Comparison of ENCODE assay signal across 8 mouse cellular contexts in genomic region chr10:25297666-25298263, GRCm38 (mm10). TPM values are rescaled to one million over a fixed set of nuclear protein-coding genes. Genes with fewer than 3 reads are reported as not detected.
A peak's percentile ranks its signal among the peaks of the same experiment; 100 is the strongest.
DNase-seq lines count a peak whose midpoint lies in the region; ATAC-seq and TF ChIP-seq lines count a peak whose summit lies in the region.

No protein-coding gene starts in this region.

- no peak for TF ChIP-seq EP300 in liver, embryonic 14.5 days (IDR thresholded peaks at IDR 0.05; ENCODE audit: low read depth)

- no peaks in the 10 kb centered on the region for H3K36me3 ChIP-seq in lung, embryonic 15.5 days
- H3K36me3 ChIP-seq in heart, embryonic 13.5 days, result no peaks in the 10 kb centered on the region
- no peaks in the 10 kb centered on the region for H3K36me3 ChIP-seq in liver, embryonic 14.5 days (replicated peaks; ENCODE audit: control insufficient read depth, insufficient read depth, low read depth)

- peak overlapping the region; percentile 74 for H3K4me2 ChIP-seq in lung, embryonic 15.5 days
- peak overlapping the region; percentile 75 for H3K4me2 ChIP-seq in heart, embryonic 13.5 days
- peak overlapping the region; percentile 72 for H3K4me2 ChIP-seq in liver, embryonic 14.5 days (ENCODE audit: low read depth)

- H3K27me3 ChIP-seq in lung, embryonic 15.5 days, result no peaks in the 10 kb centered on the region
- no peaks in the 10 kb centered on the region for H3K27me3 ChIP-seq in heart, embryonic 13.5 days (replicated peaks)
- H3K27me3 ChIP-seq in liver, embryonic 14.5 days (ENCODE audit: control insufficient read depth, insufficient read depth, low read length), result no peaks in the 10 kb centered on the region

- H3K9me3 ChIP-seq in lung, embryonic 15.5 days, result no peaks in the 10 kb centered on the region
- H3K9me3 ChIP-seq in heart, embryonic 13.5 days, result no peaks in the 10 kb centered on the region
- no peaks in the 10 kb centered on the region for H3K9me3 ChIP-seq in liver, embryonic 14.5 days (ENCODE audit: control insufficient read depth, low read length)

- no peak for DNase-seq in lung, postnatal 25 days (ENCODE audit: low spot score)
- peak in 2 of 3 experiments; percentile 28 to 49 for DNase-seq in liver, embryonic 14.5 days (ENCODE audit: low read depth in 3 of 3, low spot score in 3 of 3)
- DNase-seq in adipocyte (ENCODE audit: low spot score), result no peak
- no peak for DNase-seq in cerebellum, postnatal 14 days
- no peak for DNase-seq in retina, postnatal 1 day

- H3K4me1 ChIP-seq in lung, embryonic 15.5 days, result peaks cover 17% of the 10 kb centered on the region; the same call in 1 of the 2 replicates
- H3K4me1 ChIP-seq in heart, embryonic 13.5 days, result peaks cover 20% of the 10 kb centered on the region
- H3K4me1 ChIP-seq in liver, embryonic 14.5 days (replicated peaks; ENCODE audit: control insufficient read depth in 2 of 2, insufficient read depth in 2 of 2, low read length in 1 of 2), result peaks cover 19 to 44% of the 10 kb centered on the region in 2 experiments

- peak overlapping the region; percentile 75 for H3K9ac ChIP-seq in lung, embryonic 15.5 days
- H3K9ac ChIP-seq in heart, embryonic 13.5 days, result peak overlapping the region; percentile 89
- peak overlapping the region; percentile 82 for H3K9ac ChIP-seq in liver, embryonic 14.5 days (replicated peaks)

- peak overlapping the region; percentile 80 for H3K4me3 ChIP-seq in lung, embryonic 15.5 days
- peak overlapping the region; percentile 76 for H3K4me3 ChIP-seq in heart, embryonic 13.5 days
- peak overlapping the region; percentile 71 to 95 for H3K4me3 ChIP-seq in liver, embryonic 14.5 days (ENCODE audit: insufficient read depth in 1 of 2, low read depth in 2 of 2, low read length in 2 of 2)

- 14% methylated on average over 12 of the region's 12 CpGs for WGBS in lung, embryonic 15.5 days
- WGBS in heart, embryonic 13.5 days, result 14% methylated on average over 12 of the region's 12 CpGs
- WGBS in liver, embryonic 14.5 days (ENCODE audit: insufficient replicate concordance), result 15% methylated on average over 12 of the region's 12 CpGs

- no peak for ATAC-seq in lung, embryonic 15.5 days (ENCODE audit: borderline replicate concordance, extremely low read depth, low FRiP score, low TSS enrichment)
- ATAC-seq in common myeloid progenitor, adult 5-6 weeks (replicated peaks; ENCODE audit: low read depth, poor library complexity, severe bottlenecking), result peak; percentile 2; the same call in 1 of the 2 replicates
- ATAC-seq in heart, embryonic 13.5 days (ENCODE audit: extremely low read depth, insufficient number of reproducible peaks, low FRiP score, low TSS enrichment), result no peak
- no peak for ATAC-seq in liver, embryonic 14.5 days (ENCODE audit: insufficient read depth)

- no peak for TF ChIP-seq CTCF in liver, embryonic 14.5 days (IDR thresholded peaks at IDR 0.05; ENCODE audit: low read depth)

- H3K27ac ChIP-seq in lung, embryonic 15.5 days, result peak overlapping the region; percentile 98
- H3K27ac ChIP-seq in heart, embryonic 13.5 days (replicated peaks), result peak overlapping the region; percentile 95
- peak overlapping the region; percentile 88 for H3K27ac ChIP-seq in liver, embryonic 14.5 days

RNA-seq across cellular contexts. Expression of gene Akap7, which starts 9.9 kb away (rescaled TPM):
- polyA plus RNA-seq in lung, embryonic 15.5 days (2015; fragmentation: Nextera tagmentation; extraction: Ambion mirVana), result 20.9 and 25.4 TPM in 2 replicates
- total RNA-seq in common myeloid progenitor, adult 5-6 weeks (2017), result 24.2 and 32.4 TPM in 2 replicates
- 23.6 and 26.2 TPM in 2 replicates for polyA plus RNA-seq in heart, embryonic 13.5 days (2015; fragmentation: Nextera tagmentation; extraction: Ambion mirVana)
- 6.5 and 14.3 TPM in 2 replicates for polyA plus RNA-seq in liver, embryonic 14.5 days (2012; rRNA removed)
- 26.8 and 33.4 TPM in 2 replicates for polyA plus RNA-seq in liver, embryonic 14.5 days (2014; fragmentation: Nextera tagmentation; extraction: Ambion mirVana)

Comparison
In these comparisons a context has a peak if more than half of its experiments do, and no peak if none do; other contexts are left out.
1. DNase-seq: peak in liver, embryonic 14.5 days (2 of 3); none in lung, postnatal 25 days (single experiment), adipocyte (single experiment), cerebellum, postnatal 14 days (0 of 2) and retina, postnatal 1 day (single experiment).
2. Peak in every context shown above with its lines, with median percentiles within 50 percentile points of each other: H3K27ac ChIP-seq, H3K4me2 ChIP-seq, H3K4me3 ChIP-seq and H3K9ac ChIP-seq.